Mouse (Mus musculus) megakaryocyte, embryonic 14.5 days (primary cell): ENCODE results near the gene D1Pas1.

Source experiments
- FLI1 ChIP-seq: IDR thresholded peaks from 2 replicates; pipeline ENCODE4 v1.6.1; 2012; ENCODE audit warnings: low read length, inconsistent platforms, mixed read lengths
- GATA1 ChIP-seq: IDR thresholded peaks from 3 replicates; pipeline ENCODE4 v1.6.1; 2012; ENCODE audit warnings: mixed read lengths, low read length, inconsistent platforms, borderline replicate concordance

- TF ChIP-seq GATA1: no peak
- TF ChIP-seq FLI1: no peak
Observed at GRCm38 (mm10) chr1:187015673-187016072, 48.5 kb downstream of the D1Pas1 start.
